Mouse (Mus musculus): ENCODE measurements around the gene Dnase2a. TPM values are rescaled to one million over a fixed set of nuclear protein-coding genes. Genes with fewer than 3 reads are reported as not detected.

Dnase2a gene
- polyA plus RNA-seq (2015; fragmentation: Nextera tagmentation; extraction: Ambion mirVana) = 4.3 and 7.3 TPM in 2 replicates

GRCm38 (mm10) chr8:84908421-84909161 lies at the start of gene Dnase2a:
TSS of gene Dnase2a (plus strand) at chr8:84908560.
- WGBS = under 1% methylated on average over 45 of the region's 45 CpGs
- Histone ChIP-seq H3K27me3 (peaks cover 47% of the 10 kb centered on the region), H3K36me3 (no peaks in the 10 kb centered on the region)

GRCm38 (mm10) chr8:84871376-84872308 lies 36.7 kb upstream of the Dnase2a start, which contains the start of gene Syce2:
TSS of gene Syce2 (plus strand) at chr8:84872111.
- peak; percentile 71 for ATAC-seq (replicated peaks; ENCODE audit: insufficient number of reproducible peaks, insufficient read depth, low FRiP score, low read depth)
- Histone ChIP-seq H3K4me1 (replicated peaks) (peaks cover 14% of the 10 kb centered on the region), H3K4me2 (peak within 1 kb of the TSS; percentile 88), H3K9me3 (replicated peaks) (no peaks in the 10 kb centered on the region), H3K4me3 (peak within 1 kb of the TSS; percentile 53), H3K27ac (no peak within 1 kb of the TSS), H3K27me3 (no peaks in the 10 kb centered on the region), H3K36me3 (peaks cover 25% of the 10 kb centered on the region), H3K9ac (peak within 1 kb of the TSS; percentile 59)
- WGBS = 11% methylated on average over 44 of the region's 46 CpGs

More at GRCm38 (mm10) chr8:84908421-84909161, at the start of gene Dnase2a:
- H3K4me2 ChIP-seq = peak within 1 kb of the TSS; percentile 95
- H3K4me3 ChIP-seq = peak within 1 kb of the TSS; percentile 61
- H3K4me1 ChIP-seq (replicated peaks) = peaks cover 22% of the 10 kb centered on the region
- H3K27ac ChIP-seq = no peak within 1 kb of the TSS
- no peaks in the 10 kb centered on the region for H3K9me3 ChIP-seq (replicated peaks)
- H3K9ac ChIP-seq = peak within 1 kb of the TSS; percentile 70
- peak; percentile 93 for ATAC-seq (replicated peaks; ENCODE audit: insufficient number of reproducible peaks, insufficient read depth, low FRiP score, low read depth)

GRCm38 (mm10) chr8:84872309-84872965 lies 35.9 kb upstream of the Dnase2a start:
- WGBS = 2% methylated on average over 54 of the region's 54 CpGs
- peaks cover 17% of the 10 kb centered on the region for H3K36me3 ChIP-seq
- H3K9me3 ChIP-seq (replicated peaks) = no peaks in the 10 kb centered on the region
- H3K4me2 ChIP-seq = peak overlapping the region; percentile 88
- peak overlapping the region; percentile 53 for H3K4me3 ChIP-seq
- H3K27ac ChIP-seq = no peak overlapping the region
- no peaks in the 10 kb centered on the region for H3K27me3 ChIP-seq
- peaks cover 14% of the 10 kb centered on the region for H3K4me1 ChIP-seq (replicated peaks)
- peak overlapping the region; percentile 59 for H3K9ac ChIP-seq
- ATAC-seq (replicated peaks; ENCODE audit: insufficient number of reproducible peaks, insufficient read depth, low FRiP score, low read depth) = peak; percentile 70

GRCm38 (mm10) chr8:84873016-84873415 lies 35.3 kb upstream of the Dnase2a start:
- H3K4me2 ChIP-seq = peak overlapping the region; percentile 88
- H3K9ac ChIP-seq = no peak overlapping the region
- no peaks in the 10 kb centered on the region for H3K27me3 ChIP-seq
- no peaks in the 10 kb centered on the region for H3K9me3 ChIP-seq (replicated peaks)
- no peak for ATAC-seq (replicated peaks; ENCODE audit: insufficient number of reproducible peaks, insufficient read depth, low FRiP score, low read depth)
- peaks cover 12% of the 10 kb centered on the region for H3K36me3 ChIP-seq
- H3K4me3 ChIP-seq = peak overlapping the region; percentile 53
- H3K4me1 ChIP-seq (replicated peaks) = peaks cover 14% of the 10 kb centered on the region
- 63% methylated on average over 4 of the region's 4 CpGs for WGBS
- no peak overlapping the region for H3K27ac ChIP-seq

GRCm38 (mm10) chr8:84874339-84874738 lies 34.0 kb upstream of the Dnase2a start:
- WGBS = 74% methylated on average over 3 of the region's 3 CpGs
- Histone ChIP-seq H3K36me3 (no peaks in the 10 kb centered on the region), H3K4me3 (no peak overlapping the region), H3K4me1 (replicated peaks) (peaks cover 14% of the 10 kb centered on the region), H3K9me3 (replicated peaks) (no peaks in the 10 kb centered on the region), H3K27ac (no peak overlapping the region), H3K9ac (no peak overlapping the region), H3K27me3 (no peaks in the 10 kb centered on the region), H3K4me2 (no peak overlapping the region)
- ATAC-seq (replicated peaks; ENCODE audit: insufficient number of reproducible peaks, insufficient read depth, low FRiP score, low read depth) = no peak

GRCm38 (mm10) chr8:84877297-84878035 lies 30.9 kb upstream of the Dnase2a start:
- H3K27ac ChIP-seq = no peak overlapping the region
- H3K9ac ChIP-seq = no peak overlapping the region
- H3K4me3 ChIP-seq = no peak overlapping the region
- no peaks in the 10 kb centered on the region for H3K36me3 ChIP-seq
- H3K9me3 ChIP-seq (replicated peaks) = no peaks in the 10 kb centered on the region
- 75% methylated on average over 3 of the region's 3 CpGs for WGBS
- no peaks in the 10 kb centered on the region for H3K27me3 ChIP-seq
- H3K4me1 ChIP-seq (replicated peaks) = peaks cover 4% of the 10 kb centered on the region
- ATAC-seq (replicated peaks; ENCODE audit: insufficient number of reproducible peaks, insufficient read depth, low FRiP score, low read depth) = no peak
- H3K4me2 ChIP-seq = no peak overlapping the region

GRCm38 (mm10) chr8:84878915-84879314 lies 29.4 kb upstream of the Dnase2a start:
- 79% methylated on average over 1 of the region's 1 CpGs for WGBS
- Histone ChIP-seq H3K4me3 (no peak overlapping the region), H3K27me3 (no peaks in the 10 kb centered on the region), H3K9ac (no peak overlapping the region), H3K27ac (no peak overlapping the region), H3K9me3 (replicated peaks) (no peaks in the 10 kb centered on the region), H3K4me2 (no peak overlapping the region), H3K36me3 (no peaks in the 10 kb centered on the region), H3K4me1 (replicated peaks) (no peaks in the 10 kb centered on the region)
- ATAC-seq (replicated peaks; ENCODE audit: insufficient number of reproducible peaks, insufficient read depth, low FRiP score, low read depth) = no peak

GRCm38 (mm10) chr8:84884728-84885127 lies 23.6 kb upstream of the Dnase2a start:
- no peaks in the 10 kb centered on the region for H3K4me1 ChIP-seq (replicated peaks)
- H3K9me3 ChIP-seq (replicated peaks) = no peaks in the 10 kb centered on the region
- no peak for ATAC-seq (replicated peaks; ENCODE audit: insufficient number of reproducible peaks, insufficient read depth, low FRiP score, low read depth)
- no peak overlapping the region for H3K4me3 ChIP-seq
- peaks cover 22% of the 10 kb centered on the region for H3K36me3 ChIP-seq
- H3K4me2 ChIP-seq = no peak overlapping the region
- H3K27ac ChIP-seq = no peak overlapping the region
- 79% methylated on average over 4 of the region's 4 CpGs for WGBS
- H3K27me3 ChIP-seq = no peaks in the 10 kb centered on the region
- no peak overlapping the region for H3K9ac ChIP-seq

GRCm38 (mm10) chr8:84888280-84888679 lies 20.1 kb upstream of the Dnase2a start:
- Histone ChIP-seq H3K36me3 (peaks cover 25% of the 10 kb centered on the region), H3K4me1 (replicated peaks) (peaks cover 7% of the 10 kb centered on the region), H3K27ac (no peak overlapping the region), H3K4me3 (no peak overlapping the region), H3K27me3 (no peaks in the 10 kb centered on the region), H3K9me3 (replicated peaks) (no peaks in the 10 kb centered on the region), H3K9ac (no peak overlapping the region), H3K4me2 (no peak overlapping the region)
- WGBS = 90% methylated on average over 3 of the region's 3 CpGs
- ATAC-seq (replicated peaks; ENCODE audit: insufficient number of reproducible peaks, insufficient read depth, low FRiP score, low read depth) = no peak

GRCm38 (mm10) chr8:84889141-84889540 lies 19.2 kb upstream of the Dnase2a start:
- H3K9ac ChIP-seq = no peak overlapping the region
- no peak for ATAC-seq (replicated peaks; ENCODE audit: insufficient number of reproducible peaks, insufficient read depth, low FRiP score, low read depth)
- H3K4me1 ChIP-seq (replicated peaks) = peaks cover 10% of the 10 kb centered on the region
- H3K4me3 ChIP-seq = no peak overlapping the region
- no peaks in the 10 kb centered on the region for H3K9me3 ChIP-seq (replicated peaks)
- H3K36me3 ChIP-seq = peaks cover 25% of the 10 kb centered on the region
- H3K27me3 ChIP-seq = no peaks in the 10 kb centered on the region
- no peak overlapping the region for H3K27ac ChIP-seq
- no peak overlapping the region for H3K4me2 ChIP-seq
- 93% methylated on average over 1 of the region's 1 CpGs for WGBS
